Comparison of ENCODE assay signal across 9 mouse cellular contexts in genomic region chr6:112842426-112842825, GRCm38 (mm10).
DNase-seq lines count a peak whose midpoint lies in the region; ATAC-seq and TF ChIP-seq lines count a peak whose summit lies in the region.
"Had no signal": no experiment of that assay in that cellular context is flagged by ENCODE, and none has a peak within 500 bp of the region (broad histone marks: within the 10 kb centered on the region; RNA-seq: fewer than 3 reads in every experiment).

No protein-coding gene starts in this region.

- H3K27ac ChIP-seq in cerebellum, adult 2 months (ENCODE audit: insufficient read depth, low read length): peak overlapping the region; percentile 74; the same call in 1 of the 2 replicates
- peak overlapping the region; percentile 19; the same call in 1 of the 2 replicates for H3K27ac ChIP-seq in layer of hippocampus, adult 2 months
- no peak overlapping the region for H3K27ac ChIP-seq in liver, postnatal 0 days (ENCODE audit: low read depth)

- H3K36me3 ChIP-seq in liver, postnatal 0 days (replicated peaks; ENCODE audit: insufficient read depth, low read length): no peaks in the 10 kb centered on the region

- peak in 1 of 2 experiments; percentile 64 for DNase-seq in cerebellum, adult 2 months
- no peak for DNase-seq in cerebellum, postnatal 10 days
- no peak for DNase-seq in layer of hippocampus, adult 2 months (ENCODE audit: low spot score in 2 of 2)
- no peak for DNase-seq in layer of hippocampus, adult 11-12 months (ENCODE audit: low spot score)
- peak; percentile 43 for DNase-seq in embryo, embryonic 11.5 days (ENCODE audit: low read depth, low spot score)
- DNase-seq in mesoderm, embryonic 11.5 days (ENCODE audit: low read depth, low spot score): peak; percentile 84
- no peak for DNase-seq in liver, postnatal 0 days
- no peak for DNase-seq in left cerebral cortex, postnatal 25 days (ENCODE audit: low spot score in 2 of 2)
- DNase-seq: cerebellum, adult 9-10 months had no signal

- intact Hi-C loops in left cerebral cortex, postnatal 25 days (cut with DNase I): no loop called here

- TF ChIP-seq EP300 in liver, postnatal 0 days (IDR thresholded peaks at IDR 0.05; ENCODE audit: low read depth): no peak

- no peak for ATAC-seq in liver, postnatal 0 days

- H3K27me3 ChIP-seq in cerebellum, adult 2 months (ENCODE audit: control insufficient read depth, insufficient read depth, low read length): no peaks in the 10 kb centered on the region
- H3K27me3 ChIP-seq in liver, postnatal 0 days (ENCODE audit: insufficient read depth, low read length): no peaks in the 10 kb centered on the region

- WGBS in cerebellum, adult 2 months: 23% methylated on average over 5 of the region's 5 CpGs
- WGBS in liver, postnatal 0 days (ENCODE audit: insufficient replicate concordance): 60% methylated on average over 5 of the region's 5 CpGs

- TF ChIP-seq POLR2A in cerebellum, adult 2 months (IDR thresholded peaks at IDR 0.05; ENCODE audit: borderline replicate concordance, insufficient read depth, low read length): no peak

- H3K4me3 ChIP-seq in cerebellum, adult 2 months (replicated peaks; ENCODE audit: insufficient read depth, low read depth, low read length): no peak overlapping the region
- H3K4me3 ChIP-seq in layer of hippocampus, adult 2 months: no peak overlapping the region
- no peak overlapping the region for H3K4me3 ChIP-seq in liver, postnatal 0 days (ENCODE audit: low read depth, low read length)

- no peak overlapping the region for H3K9ac ChIP-seq in liver, postnatal 0 days (replicated peaks)

- H3K4me1 ChIP-seq in cerebellum, adult 2 months (ENCODE audit: control insufficient read depth, insufficient read depth, low read length): peaks cover 33% of the 10 kb centered on the region
- no peaks in the 10 kb centered on the region for H3K4me1 ChIP-seq in liver, postnatal 0 days (ENCODE audit: insufficient read depth)

- no peak overlapping the region for H3K4me2 ChIP-seq in liver, postnatal 0 days (ENCODE audit: low read depth, low read length)

- TF ChIP-seq CTCF in cerebellum, adult 2 months (IDR thresholded peaks at IDR 0.05; ENCODE audit: borderline replicate concordance, insufficient read depth, low read depth, low read length): no peak
- no peak for TF ChIP-seq CTCF in layer of hippocampus, adult 2 months (conservative IDR thresholded peaks at IDR 0.05)
- no peak for TF ChIP-seq CTCF in liver, postnatal 0 days (IDR thresholded peaks at IDR 0.05; ENCODE audit: low read depth)

- H3K9me3 ChIP-seq in liver, postnatal 0 days (ENCODE audit: low read length): no peaks in the 10 kb centered on the region

Comparison
In these comparisons a context has a peak if more than half of its experiments do, and no peak if none do; other contexts are left out.
1. DNase-seq: peak in embryo, embryonic 11.5 days (single experiment) and mesoderm, embryonic 11.5 days (single experiment); none in cerebellum, postnatal 10 days (0 of 2), layer of hippocampus, adult 2 months (0 of 2), layer of hippocampus, adult 11-12 months (single experiment), liver, postnatal 0 days (single experiment) and left cerebral cortex, postnatal 25 days (0 of 2).